Mouse (Mus musculus): ENCODE results near the gene Olfr615.

DNA sequence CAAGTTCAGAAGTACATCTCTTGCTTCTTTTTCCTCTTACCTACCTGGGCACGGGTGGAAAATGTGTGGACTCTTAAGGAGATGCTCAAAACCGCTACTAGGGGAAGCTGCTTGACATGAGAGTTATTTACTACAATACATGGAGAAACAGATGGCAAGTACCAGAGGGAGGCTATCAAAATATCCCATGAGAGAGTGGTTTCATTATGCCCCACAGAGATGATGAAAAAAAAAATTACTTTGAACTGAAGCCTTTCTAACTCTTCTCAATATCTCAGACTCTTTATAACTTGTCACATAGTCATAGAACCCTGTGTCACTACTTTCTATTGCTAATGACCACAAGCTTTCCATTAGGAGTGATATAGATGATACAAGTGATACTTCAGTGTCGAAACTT is 13.2 kb downstream of the Olfr615 start, which contains the start of gene Olfr616:
- TF ChIP-seq POLR2A (IDR thresholded peaks at IDR 0.05; ENCODE audit: insufficient read length, low read depth), result no peak
- no peak for TF ChIP-seq POLR2AphosphoS2 (IDR thresholded peaks at IDR 0.05; ENCODE audit: insufficient read length, low read depth)
- TF ChIP-seq SRF (IDR thresholded peaks at IDR 0.05; ENCODE audit: control insufficient read depth, insufficient read length, low read depth), result no peak
- TF ChIP-seq MYOD1 (IDR thresholded peaks at IDR 0.05; ENCODE audit: control insufficient read depth in 1 of 3, insufficient read length in 2 of 3, low read depth in 2 of 3), result no peak
- TF ChIP-seq MAX (IDR thresholded peaks at IDR 0.05; ENCODE audit: low read depth), result no peak
- no peak for TF ChIP-seq USF1 (IDR thresholded peaks at IDR 0.05; ENCODE audit: low read depth)
- no peak for TF ChIP-seq E2F4 (IDR thresholded peaks at IDR 0.05; ENCODE audit: insufficient read depth)
- TF ChIP-seq CEBPB (IDR thresholded peaks at IDR 0.05; ENCODE audit: insufficient read depth, poor library complexity, severe bottlenecking), result no peak
- no peak for TF ChIP-seq TCF12 (IDR thresholded peaks at IDR 0.05; ENCODE audit: insufficient read depth, poor library complexity, severe bottlenecking)
- TF ChIP-seq MYOG (IDR thresholded peaks at IDR 0.05; ENCODE audit: control insufficient read depth in 1 of 3, insufficient read depth in 1 of 3, insufficient read length in 2 of 3, low read depth in 2 of 3), result no peak
- no peak for TF ChIP-seq REST (IDR thresholded peaks at IDR 0.05; ENCODE audit: insufficient read depth, insufficient read length)

Measured in myocyte (in vitro differentiated cells).